Mouse (Mus musculus): ENCODE data around the gene Ccdc30. TPM values are rescaled to one million over a fixed set of nuclear protein-coding genes. Genes with fewer than 3 reads are reported as not detected.
A peak's percentile ranks its signal among the peaks of the same experiment; 100 is the strongest.

The Ccdc30 gene
- polyA plus RNA-seq, 1 experiment from 2014 or later = 10.5 TPM

GRCm38 (mm10) chr4:119442539-119442938, 27.2 kb upstream of the Ccdc30 start:
- WGBS = 30% methylated on average over 6 of the region's 6 CpGs

GRCm38 (mm10) chr4:119441836-119442235, 26.5 kb upstream of the Ccdc30 start:
- Histone ChIP-seq H3K9me3 (replicated peaks) (no peaks in the 10 kb centered on the region), H3K27ac (replicated peaks) (no peak overlapping the region), H3K9ac (no peak overlapping the region), H3K4me3 (replicated peaks) (no peak overlapping the region), H3K4me1 (no peaks in the 10 kb centered on the region), H3K4me2 (replicated peaks) (no peak overlapping the region), H3K36me3 (no peaks in the 10 kb centered on the region), H3K27me3 (no peaks in the 10 kb centered on the region)
- ATAC-seq (ENCODE audit: insufficient number of reproducible peaks, low FRiP score, low TSS enrichment, low read depth) = no peak
- 80% methylated on average over 4 of the region's 4 CpGs for whole genome bisulfite sequencing

More at GRCm38 (mm10) chr4:119442539-119442938, 27.2 kb upstream of the Ccdc30 start:
- no peak overlapping the region for H3K27ac ChIP-seq (replicated peaks)
- H3K27me3 ChIP-seq = no peaks in the 10 kb centered on the region
- no peaks in the 10 kb centered on the region for H3K36me3 ChIP-seq
- H3K4me3 ChIP-seq (replicated peaks) = no peak overlapping the region
- no peak overlapping the region for H3K4me2 ChIP-seq (replicated peaks)
- H3K9me3 ChIP-seq (replicated peaks) = no peaks in the 10 kb centered on the region
- no peak overlapping the region for H3K9ac ChIP-seq
- no peaks in the 10 kb centered on the region for H3K4me1 ChIP-seq
- ATAC-seq (ENCODE audit: insufficient number of reproducible peaks, low FRiP score, low TSS enrichment, low read depth) = no peak

- ATAC-seq (ENCODE audit: insufficient number of reproducible peaks, low FRiP score, low TSS enrichment, low read depth) = no peak
- no peaks in the 10 kb centered on the region for H3K27me3 ChIP-seq
- H3K9ac ChIP-seq = no peak overlapping the region
- H3K4me1 ChIP-seq = no peaks in the 10 kb centered on the region
- no peaks in the 10 kb centered on the region for H3K36me3 ChIP-seq
- H3K4me3 ChIP-seq (replicated peaks) = no peak overlapping the region
- no peaks in the 10 kb centered on the region for H3K9me3 ChIP-seq (replicated peaks)
- WGBS = 81% methylated on average over 2 of the region's 2 CpGs
- no peak overlapping the region for H3K4me2 ChIP-seq (replicated peaks)
- H3K27ac ChIP-seq (replicated peaks) = no peak overlapping the region
Measured at GRCm38 (mm10) chr4:119437936-119438335, 22.6 kb upstream of the Ccdc30 start.

- Histone ChIP-seq H3K4me2 (replicated peaks) (no peak overlapping the region), H3K4me3 (replicated peaks) (no peak overlapping the region), H3K27me3 (no peaks in the 10 kb centered on the region), H3K4me1 (no peaks in the 10 kb centered on the region), H3K9me3 (replicated peaks) (no peaks in the 10 kb centered on the region), H3K9ac (no peak overlapping the region), H3K36me3 (no peaks in the 10 kb centered on the region), H3K27ac (replicated peaks) (no peak overlapping the region)
- WGBS = 20% methylated on average over 5 of the region's 5 CpGs
- no peak for ATAC-seq (ENCODE audit: insufficient number of reproducible peaks, low FRiP score, low TSS enrichment, low read depth)
Measured at GRCm38 (mm10) chr4:119430678-119431077, 15.4 kb upstream of the Ccdc30 start.

GRCm38 (mm10) chr4:119427680-119428079, 12.4 kb upstream of the Ccdc30 start:
- no peaks in the 10 kb centered on the region for H3K9me3 ChIP-seq (replicated peaks)
- H3K4me3 ChIP-seq (replicated peaks) = no peak overlapping the region
- peaks cover 3% of the 10 kb centered on the region; the same call in 1 of the 2 replicates for H3K4me1 ChIP-seq
- no peak overlapping the region for H3K4me2 ChIP-seq (replicated peaks)
- H3K9ac ChIP-seq = no peak overlapping the region
- no peak for ATAC-seq (ENCODE audit: insufficient number of reproducible peaks, low FRiP score, low TSS enrichment, low read depth)
- H3K27ac ChIP-seq (replicated peaks) = no peak overlapping the region
- no peaks in the 10 kb centered on the region for H3K36me3 ChIP-seq
- H3K27me3 ChIP-seq = no peaks in the 10 kb centered on the region
- 44% methylated on average over 2 of the region's 2 CpGs for WGBS

GRCm38 (mm10) chr4:119425601-119426000, 10.3 kb upstream of the Ccdc30 start:
- H3K36me3 ChIP-seq = no peaks in the 10 kb centered on the region
- no peak overlapping the region for H3K4me2 ChIP-seq (replicated peaks)
- H3K27me3 ChIP-seq = no peaks in the 10 kb centered on the region
- no peak overlapping the region for H3K4me3 ChIP-seq (replicated peaks)
- ATAC-seq (ENCODE audit: insufficient number of reproducible peaks, low FRiP score, low TSS enrichment, low read depth) = no peak
- H3K27ac ChIP-seq (replicated peaks) = no peak overlapping the region
- peaks cover 13% of the 10 kb centered on the region for H3K4me1 ChIP-seq
- no peak overlapping the region for H3K9ac ChIP-seq
- no peaks in the 10 kb centered on the region for H3K9me3 ChIP-seq (replicated peaks)
- WGBS = 50% methylated on average over 2 of the region's 2 CpGs

GRCm38 (mm10) chr4:119425077-119425476, 9.8 kb upstream of the Ccdc30 start:
- Histone ChIP-seq H3K4me1 (peaks cover 13% of the 10 kb centered on the region), H3K27me3 (no peaks in the 10 kb centered on the region), H3K9ac (no peak overlapping the region), H3K27ac (replicated peaks) (no peak overlapping the region), H3K9me3 (replicated peaks) (no peaks in the 10 kb centered on the region), H3K4me3 (replicated peaks) (no peak overlapping the region), H3K36me3 (no peaks in the 10 kb centered on the region), H3K4me2 (replicated peaks) (no peak overlapping the region)
- 88% methylated on average over 2 of the region's 2 CpGs for WGBS
- ATAC-seq (ENCODE audit: insufficient number of reproducible peaks, low FRiP score, low TSS enrichment, low read depth) = no peak

- Histone ChIP-seq H3K9ac (peak within 1 kb of the TSS; percentile 69), H3K36me3 (no peaks in the 10 kb centered on the region), H3K27ac (replicated peaks) (peak within 1 kb of the TSS; percentile 88), H3K9me3 (replicated peaks) (no peaks in the 10 kb centered on the region), H3K4me3 (replicated peaks) (peak within 1 kb of the TSS; percentile 69), H3K4me1 (peaks cover 13% of the 10 kb centered on the region), H3K27me3 (no peaks in the 10 kb centered on the region), H3K4me2 (replicated peaks) (peak within 1 kb of the TSS; percentile 67)
- peak; percentile 94 for ATAC-seq (ENCODE audit: insufficient number of reproducible peaks, low FRiP score, low TSS enrichment, low read depth)
- under 1% methylated on average over 52 of the region's 52 CpGs for WGBS
Measured at GRCm38 (mm10) chr4:119422294-119422964, 7.1 kb upstream of the Ccdc30 start, which contains the start of the genes Ppcs and Zmynd12. Gene Ppcs (minus strand): TSS chr4:119422420. Gene Zmynd12 (plus strand): TSS chr4:119422814.

GRCm38 (mm10) chr4:119421921-119422293, 6.6 kb upstream of the Ccdc30 start:
- under 1% methylated on average over 31 of the region's 31 CpGs for WGBS
- Histone ChIP-seq H3K27ac (replicated peaks) (peak overlapping the region; percentile 88), H3K4me3 (replicated peaks) (peak overlapping the region; percentile 69), H3K9me3 (replicated peaks) (no peaks in the 10 kb centered on the region), H3K4me1 (peaks cover 13% of the 10 kb centered on the region), H3K9ac (peak overlapping the region; percentile 69), H3K27me3 (no peaks in the 10 kb centered on the region), H3K4me2 (replicated peaks) (peak overlapping the region; percentile 67), H3K36me3 (no peaks in the 10 kb centered on the region)
- peak; percentile 49; the same call in 1 of the 2 replicates for ATAC-seq (ENCODE audit: insufficient number of reproducible peaks, low FRiP score, low TSS enrichment, low read depth)

GRCm38 (mm10) chr4:119421191-119421590, 5.9 kb upstream of the Ccdc30 start:
- Histone ChIP-seq H3K9me3 (replicated peaks) (no peaks in the 10 kb centered on the region), H3K4me1 (peaks cover 13% of the 10 kb centered on the region), H3K9ac (peak overlapping the region; percentile 69; the same call in 1 of the 2 replicates), H3K27me3 (no peaks in the 10 kb centered on the region), H3K27ac (replicated peaks) (no peak overlapping the region), H3K36me3 (no peaks in the 10 kb centered on the region), H3K4me2 (replicated peaks) (peak overlapping the region; percentile 67), H3K4me3 (replicated peaks) (peak overlapping the region; percentile 69)
- WGBS = 51% methylated on average over 3 of the region's 3 CpGs
- no peak for ATAC-seq (ENCODE audit: insufficient number of reproducible peaks, low FRiP score, low TSS enrichment, low read depth)

- Histone ChIP-seq H3K9me3 (replicated peaks) (no peaks in the 10 kb centered on the region), H3K4me2 (replicated peaks) (no peak overlapping the region), H3K27ac (replicated peaks) (no peak overlapping the region), H3K4me3 (replicated peaks) (no peak overlapping the region), H3K9ac (no peak overlapping the region), H3K4me1 (peaks cover 22% of the 10 kb centered on the region), H3K27me3 (no peaks in the 10 kb centered on the region), H3K36me3 (no peaks in the 10 kb centered on the region)
- WGBS = 94% methylated on average over 3 of the region's 3 CpGs
- ATAC-seq (ENCODE audit: insufficient number of reproducible peaks, low FRiP score, low TSS enrichment, low read depth) = no peak
Measured at GRCm38 (mm10) chr4:119417894-119418293, 2.6 kb upstream of the Ccdc30 start.

GRCm38 (mm10) chr4:119417270-119417669, 1.9 kb upstream of the Ccdc30 start:
- H3K4me1 ChIP-seq = peaks cover 27% of the 10 kb centered on the region
- no peaks in the 10 kb centered on the region for H3K9me3 ChIP-seq (replicated peaks)
- no peaks in the 10 kb centered on the region for H3K27me3 ChIP-seq
- no peak overlapping the region for H3K4me2 ChIP-seq (replicated peaks)
- ATAC-seq (ENCODE audit: insufficient number of reproducible peaks, low FRiP score, low TSS enrichment, low read depth) = no peak
- H3K9ac ChIP-seq = no peak overlapping the region
- H3K27ac ChIP-seq (replicated peaks) = no peak overlapping the region
- WGBS = 76% methylated on average over 3 of the region's 3 CpGs
- H3K4me3 ChIP-seq (replicated peaks) = no peak overlapping the region
- H3K36me3 ChIP-seq = no peaks in the 10 kb centered on the region

Measured in embryonic facial prominence, embryonic 15.5 days (tissue).